Mouse (Mus musculus) C2C12 (cell line): ENCODE measurements around the gene 2610318N02Rik.

Experiments used
- CEBPB ChIP-seq: IDR thresholded peaks from one replicate; pipeline ENCODE4 v1.6.1; 2011; ENCODE audit warnings: low read depth, mild to moderate bottlenecking, control low read depth, moderate library complexity
- CTCF ChIP-seq: IDR thresholded peaks from one replicate; pipeline ENCODE4 v1.5.1; 2011; ENCODE audit not compliant: control insufficient read depth, insufficient read depth, insufficient read length
- MAX ChIP-seq: IDR thresholded peaks from one replicate; pipeline ENCODE4 v1.6.1; 2011; ENCODE audit warnings: mild to moderate bottlenecking, control low read depth
- MYOG ChIP-seq: IDR thresholded peaks from one replicate; pipeline ENCODE4 v1.6.1; 2011; ENCODE audit not compliant: control insufficient read depth, insufficient read length; ENCODE audit errors: extremely low read depth
- USF1 ChIP-seq: IDR thresholded peaks from one replicate; pipeline ENCODE4 v1.6.1; 2011; ENCODE audit warnings: low read depth, mild to moderate bottlenecking, control low read depth, moderate library complexity

- no peak for TF ChIP-seq MAX
- no peak for TF ChIP-seq CTCF
- TF ChIP-seq USF1: no peak
- no peak for TF ChIP-seq MYOG
- TF ChIP-seq CEBPB: no peak
Observed at GRCm38 (mm10) chr16:17124119-17124870, 672 bp downstream of the 2610318N02Rik start.
